Mouse (Mus musculus) C2C12 (cell line): ENCODE results near the gene Atp11c.

ENCODE experiments used
- CEBPB ChIP-seq: IDR thresholded peaks from one replicate; pipeline ENCODE4 v1.6.1; 2011; ENCODE audit warnings: low read depth, mild to moderate bottlenecking, control low read depth, moderate library complexity
- CTCF ChIP-seq: IDR thresholded peaks from one replicate; pipeline ENCODE4 v1.5.1; 2011; ENCODE audit not compliant: control insufficient read depth, insufficient read depth, insufficient read length
- FOSL1 ChIP-seq: IDR thresholded peaks from one replicate; pipeline ENCODE4 v1.8.0; 2011; ENCODE audit warnings: mild to moderate bottlenecking, low read length; ENCODE audit not compliant: poor library complexity, insufficient read depth, severe bottlenecking
- MAX ChIP-seq: IDR thresholded peaks from one replicate; pipeline ENCODE4 v1.6.1; 2011; ENCODE audit warnings: mild to moderate bottlenecking, control low read depth
- MYOD1 ChIP-seq: IDR thresholded peaks from one replicate; pipeline ENCODE4 v1.6.1; 2011; ENCODE audit warnings: low read depth; ENCODE audit not compliant: control insufficient read depth, insufficient read length
- MYOG ChIP-seq: IDR thresholded peaks from one replicate; pipeline ENCODE4 v1.6.1; 2011; ENCODE audit not compliant: control insufficient read depth, insufficient read length; ENCODE audit errors: extremely low read depth
- USF1 ChIP-seq: IDR thresholded peaks from one replicate; pipeline ENCODE4 v1.6.1; 2011; ENCODE audit warnings: low read depth, mild to moderate bottlenecking, control low read depth, moderate library complexity

- TF ChIP-seq MAX (no peak), CTCF (no peak), MYOD1 (no peak), USF1 (no peak), MYOG (no peak), CEBPB (no peak), FOSL1 (no peak)
Observed at GRCm38 (mm10) chrX:60609202-60609601, 16.7 kb upstream of the Atp11c start.
